Mouse (Mus musculus) lung, embryonic 16.5 days (tissue): ENCODE measurements around the gene Renbp. TPM values are rescaled to one million over a fixed set of nuclear protein-coding genes. Genes with fewer than 3 reads are reported as not detected.

ENCODE experiments used
- ATAC-seq: fragments of 200-750 bp; cut with Nextera tagmentation; 2 replicates; pipeline ENCODE4 v1.8.0; 2017; ENCODE audit warnings: low read depth, mild to moderate bottlenecking, moderate library complexity
- H3K27ac ChIP-seq: fragments of 300-500 bp; sonication (generic); 2 replicates; pipeline ENCODE4 v1.5.1; 2014; ENCODE audit warnings: mild to moderate bottlenecking, control low read depth, low read length
- H3K27me3 ChIP-seq: fragments of 300-500 bp; sonication (generic); 2 replicates; pipeline ENCODE4 v1.6.1; 2014; ENCODE audit warnings: low read depth, low read length, mixed read lengths; ENCODE audit not compliant: control insufficient read depth, insufficient read depth
- H3K36me3 ChIP-seq: fragments of 300-500 bp; sonication (generic); 2 replicates; pipeline ENCODE4 v1.6.1; 2014; ENCODE audit warnings: low read length; ENCODE audit not compliant: control insufficient read depth, insufficient read depth
- H3K4me1 ChIP-seq: fragments of 300-500 bp; sonication (generic); replicated peaks from 2 replicates; pipeline ENCODE4 v1.6.1; 2014; ENCODE audit warnings: low read length, mixed read lengths; ENCODE audit not compliant: control insufficient read depth, insufficient read depth
- H3K4me2 ChIP-seq: fragments of 300-500 bp; sonication (generic); 2 replicates; pipeline ENCODE4 v1.6.1; 2014; ENCODE audit warnings: low read depth, low read length, control low read depth
- H3K4me3 ChIP-seq: fragments of 300-500 bp; sonication (generic); 2 replicates; pipeline ENCODE4 v1.5.1; 2014; ENCODE audit warnings: mild to moderate bottlenecking, low read length, control low read depth
- H3K9ac ChIP-seq: fragments of 300-500 bp; sonication (generic); 2 replicates; pipeline ENCODE4 v1.6.1; 2014; ENCODE audit warnings: low read length, control low read depth
- H3K9me3 ChIP-seq: fragments of 300-500 bp; sonication (generic); 2 replicates; pipeline ENCODE4 v1.6.1; 2016; ENCODE audit warnings: low read length; ENCODE audit not compliant: control insufficient read depth
- WGBS: fragments of 180-500 bp; shearing (Covaris S2); extraction: QIAGEN DNeasy Blood & Tissue Kit; methylation state at CpG from one replicate; pipeline ENCODE4 v1.1.7; 2014; 5-methylcytosine and 5-hydroxymethylcytosine counted together
- polyA plus RNA-seq: library from polyadenylated mRNA; unstranded; fragments of >200 nt; fragmentation: Nextera tagmentation; extraction: Ambion mirVana; gene quantifications from 2 replicates; pipeline ENCODE4 v1.2.1, GENCODE M21; 2015

Gene Renbp
- polyA plus RNA-seq, 1 experiment from 2014 or later, result 43.9 TPM

DNA sequence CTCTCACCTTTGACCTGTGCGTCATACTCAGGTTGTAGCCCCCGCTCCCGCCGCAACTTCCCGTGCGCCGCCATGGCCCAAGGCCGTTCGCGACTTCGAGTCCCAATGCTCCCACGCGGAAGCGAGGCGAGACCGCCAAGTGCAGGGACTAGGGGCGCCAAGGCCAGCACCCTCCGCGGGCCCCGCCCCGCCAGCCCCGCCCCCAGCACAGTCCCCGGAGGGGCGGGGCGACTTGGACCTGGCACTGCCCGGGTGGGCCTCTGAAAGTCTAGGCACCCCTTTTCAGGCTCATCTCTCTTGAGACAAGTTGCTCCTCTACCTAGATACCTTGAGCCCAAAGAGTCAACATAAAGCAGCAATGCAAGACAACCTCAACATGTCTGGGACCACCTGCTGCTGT is 19.5 kb downstream of the Renbp start:
- peak overlapping the region; percentile 11; the same call in 1 of the 2 replicates for H3K9ac ChIP-seq
- H3K9me3 ChIP-seq, result no peaks in the 10 kb centered on the region
- no peak for ATAC-seq
- no peaks in the 10 kb centered on the region for H3K36me3 ChIP-seq
- no peaks in the 10 kb centered on the region for H3K4me1 ChIP-seq
- H3K27me3 ChIP-seq, result no peaks in the 10 kb centered on the region
- H3K4me2 ChIP-seq, result peak overlapping the region; percentile 40
- H3K4me3 ChIP-seq, result peak overlapping the region; percentile 26
- 8% methylated on average over 19 of the region's 26 CpGs for WGBS
- H3K27ac ChIP-seq, result no peak overlapping the region

DNA sequence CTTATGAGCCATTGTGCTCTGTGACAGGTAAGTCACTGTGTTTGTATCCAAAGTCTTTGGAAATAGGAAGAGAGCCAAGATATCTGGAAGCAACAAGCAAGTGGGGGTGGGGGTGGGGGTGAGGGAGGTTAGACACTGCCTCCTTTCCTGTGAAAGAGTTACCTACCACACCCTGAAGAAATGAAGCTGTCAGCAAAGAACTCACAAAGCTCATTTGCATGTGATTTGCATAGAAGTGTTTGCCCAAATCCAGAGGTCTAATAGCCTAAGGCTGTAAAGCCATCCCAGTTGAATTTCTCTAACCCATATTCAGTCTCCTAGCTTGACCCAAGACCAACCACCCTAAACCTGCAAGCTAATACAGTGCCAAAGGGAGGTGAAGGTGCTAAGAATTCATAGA is 20.2 kb downstream of the Renbp start:
- no peaks in the 10 kb centered on the region for H3K27me3 ChIP-seq
- no peak for ATAC-seq
- H3K36me3 ChIP-seq, result no peaks in the 10 kb centered on the region
- no peak overlapping the region for H3K27ac ChIP-seq
- H3K4me3 ChIP-seq, result no peak overlapping the region
- no peaks in the 10 kb centered on the region for H3K9me3 ChIP-seq
- H3K4me2 ChIP-seq, result no peak overlapping the region
- no peaks in the 10 kb centered on the region for H3K4me1 ChIP-seq
- H3K9ac ChIP-seq, result no peak overlapping the region

DNA sequence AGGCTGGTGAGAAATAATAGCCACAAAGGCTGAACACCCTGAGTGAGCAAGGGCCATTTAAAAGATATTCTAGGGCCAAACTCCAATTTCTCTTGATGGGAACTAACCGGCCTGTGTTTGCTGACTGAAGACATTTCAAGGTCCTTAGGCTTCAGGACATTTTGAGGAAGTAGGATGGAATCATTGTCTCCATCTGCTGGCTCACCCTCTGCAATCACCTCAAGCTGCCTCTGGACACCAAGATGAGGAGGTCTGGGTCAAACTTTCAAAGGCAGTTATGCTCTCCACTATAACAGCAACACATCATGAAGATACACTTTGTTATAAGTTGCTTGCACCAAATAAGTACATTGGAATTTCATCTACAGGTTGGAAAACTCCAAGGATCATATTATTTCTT is 20.6 kb downstream of the Renbp start:
- WGBS, result 74% methylated on average over 1 of the region's 1 CpGs
- no peak for ATAC-seq

GRCm38 (mm10) chrX:73897959-73898358 is 32.7 kb downstream of the Renbp start:
- no peak overlapping the region for H3K9ac ChIP-seq
- H3K9me3 ChIP-seq, result no peaks in the 10 kb centered on the region
- ATAC-seq, result no peak
- no peak overlapping the region for H3K4me2 ChIP-seq
- no peak overlapping the region for H3K27ac ChIP-seq
- no peak overlapping the region for H3K4me3 ChIP-seq
- no peaks in the 10 kb centered on the region for H3K27me3 ChIP-seq
- 60% methylated on average over 3 of the region's 3 CpGs for WGBS
- H3K36me3 ChIP-seq, result no peaks in the 10 kb centered on the region
- no peaks in the 10 kb centered on the region for H3K4me1 ChIP-seq

More for the DNA sequence above, 20.6 kb downstream of the Renbp start:
- H3K4me3 ChIP-seq, result no peak overlapping the region
- no peak overlapping the region for H3K27ac ChIP-seq
- no peaks in the 10 kb centered on the region for H3K27me3 ChIP-seq
- no peak overlapping the region for H3K4me2 ChIP-seq
- H3K9ac ChIP-seq, result no peak overlapping the region
- H3K4me1 ChIP-seq, result no peaks in the 10 kb centered on the region
- no peaks in the 10 kb centered on the region for H3K36me3 ChIP-seq
- H3K9me3 ChIP-seq, result no peaks in the 10 kb centered on the region

DNA sequence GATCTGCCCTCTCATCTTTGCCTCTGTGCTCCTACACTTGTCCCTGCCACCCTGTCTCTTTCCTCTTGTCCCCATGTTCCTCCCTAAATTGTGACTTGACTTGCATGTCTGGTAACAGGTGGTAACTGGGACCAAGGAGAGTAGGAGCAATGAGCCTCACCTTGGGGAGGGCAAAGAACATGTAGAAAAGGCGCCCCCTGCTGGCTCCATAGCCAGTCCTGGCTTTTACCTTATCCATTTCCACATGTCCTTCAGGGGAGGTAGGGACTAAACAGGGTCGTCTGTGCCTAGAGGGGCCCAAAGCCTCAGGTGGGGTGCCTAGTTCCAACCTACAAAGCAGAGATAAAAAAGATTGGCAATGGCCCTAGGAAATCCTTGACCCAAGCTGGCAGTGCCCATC is 34.9 kb downstream of the Renbp start, which contains the start of gene L1cam:
L1cam (minus strand) TSS at position 387 of the 400 bp plus-strand sequence.
- Histone ChIP-seq H3K4me3 (no peak within 1 kb of the TSS), H3K9ac (no peak within 1 kb of the TSS), H3K9me3 (no peaks in the 10 kb centered on the region), H3K27ac (no peak within 1 kb of the TSS), H3K4me1 (no peaks in the 10 kb centered on the region), H3K36me3 (no peaks in the 10 kb centered on the region), H3K27me3 (no peaks in the 10 kb centered on the region), H3K4me2 (no peak within 1 kb of the TSS)
- no peak for ATAC-seq
- 19% methylated on average over 2 of the region's 2 CpGs for WGBS

- Histone ChIP-seq H3K27ac (no peak overlapping the region), H3K9ac (no peak overlapping the region), H3K36me3 (no peaks in the 10 kb centered on the region), H3K4me1 (no peaks in the 10 kb centered on the region), H3K9me3 (no peaks in the 10 kb centered on the region), H3K27me3 (no peaks in the 10 kb centered on the region), H3K4me3 (no peak overlapping the region), H3K4me2 (no peak overlapping the region)
- 79% methylated on average over 14 of the region's 14 CpGs for WGBS
- no peak for ATAC-seq
These were observed 37.8 kb downstream of the Renbp start for GRCm38 (mm10) chrX:73892833-73893232.

- Histone ChIP-seq H3K4me1 (no peaks in the 10 kb centered on the region), H3K9me3 (no peaks in the 10 kb centered on the region), H3K4me3 (no peak within 1 kb of the TSS), H3K36me3 (no peaks in the 10 kb centered on the region), H3K4me2 (no peak within 1 kb of the TSS), H3K27me3 (no peaks in the 10 kb centered on the region), H3K27ac (no peak within 1 kb of the TSS), H3K9ac (no peak within 1 kb of the TSS)
- no peak for ATAC-seq
- WGBS, result 78% methylated on average over 6 of the region's 6 CpGs
These were observed 39.0 kb downstream of the Renbp start, which contains the start of gene Avpr2 for GRCm38 (mm10) chrX:73891551-73892152. Avpr2 (plus strand) TSS chrX:73892102.

GRCm38 (mm10) chrX:73881463-73881862 is 49.2 kb downstream of the Renbp start:
- Histone ChIP-seq H3K27me3 (peaks cover 6% of the 10 kb centered on the region), H3K27ac (no peak overlapping the region), H3K4me2 (no peak overlapping the region), H3K9me3 (no peaks in the 10 kb centered on the region), H3K36me3 (no peaks in the 10 kb centered on the region), H3K9ac (no peak overlapping the region), H3K4me3 (no peak overlapping the region), H3K4me1 (no peaks in the 10 kb centered on the region)
- 25% methylated on average over 6 of the region's 6 CpGs for whole genome bisulfite sequencing
- ATAC-seq, result no peak

DNA sequence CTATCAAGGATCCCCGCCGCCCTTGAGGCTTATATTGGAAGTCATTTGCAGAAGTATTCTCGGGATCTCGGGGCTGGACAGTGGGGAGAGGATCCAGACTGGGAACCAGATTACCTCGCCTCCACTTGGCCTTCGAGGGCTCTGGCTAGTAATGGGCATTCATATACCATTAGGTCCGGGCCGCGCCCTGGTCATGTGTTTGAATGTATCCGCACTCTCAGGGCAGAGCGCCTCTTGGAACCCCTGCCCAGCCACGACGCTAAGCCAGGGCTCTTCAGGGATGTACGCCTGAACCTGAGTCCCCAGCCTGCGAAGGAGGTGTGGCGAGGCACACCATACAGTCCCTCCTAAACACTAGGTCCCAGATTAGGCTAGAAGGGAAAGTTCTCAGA is 49.6 kb downstream of the Renbp start:
- Histone ChIP-seq H3K27ac (no peak overlapping the region), H3K4me3 (peak overlapping the region; percentile 49), H3K27me3 (peaks cover 6% of the 10 kb centered on the region), H3K9ac (peak overlapping the region; percentile 45; the same call in 1 of the 2 replicates), H3K36me3 (no peaks in the 10 kb centered on the region), H3K9me3 (no peaks in the 10 kb centered on the region), H3K4me1 (no peaks in the 10 kb centered on the region), H3K4me2 (peak overlapping the region; percentile 72)
- peak; percentile 45 for ATAC-seq
- 25% methylated on average over 16 of the region's 16 CpGs for WGBS
